ENCODE assay signal across 1 mouse cellular context in the genomic region with DNA sequence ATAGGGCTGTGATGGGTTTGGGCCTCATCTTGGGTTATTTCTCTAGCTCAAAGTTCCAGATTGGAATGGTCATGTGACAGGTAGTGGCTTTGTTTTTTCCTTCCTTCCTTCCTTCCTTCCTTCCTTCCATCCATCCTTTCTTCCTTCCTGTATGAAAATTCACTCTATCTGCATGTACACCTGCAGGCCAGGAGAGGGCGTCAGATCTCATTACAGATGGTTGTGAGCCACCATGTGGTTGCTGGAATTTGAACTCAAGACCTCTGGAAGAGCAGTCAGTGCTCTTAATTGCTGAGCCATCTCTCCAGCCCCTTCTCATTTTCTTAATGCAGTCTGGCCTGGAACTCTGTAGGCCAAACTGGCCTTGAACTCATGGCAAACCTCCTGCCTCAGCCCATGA. TPM values are rescaled to one million over a fixed set of nuclear protein-coding genes. Genes with fewer than 3 reads are reported as not detected.
"Had no signal": no experiment of that assay in that cellular context is flagged by ENCODE, and none has a peak within 500 bp of the region (broad histone marks: within the 10 kb centered on the region; RNA-seq: fewer than 3 reads in every experiment).

No protein-coding gene starts in this region.

RNA-seq across cellular contexts. Expression of a gene that starts 30.0 kb away (rescaled TPM):
- polyA plus RNA-seq: macrophage had no signal
